Mouse (Mus musculus) MEL (cell line): ENCODE results near the gene Trim46. TPM values are rescaled to one million over a fixed set of nuclear protein-coding genes. Genes with fewer than 3 reads are reported as not detected.

Source experiments
- DNase-seq: peaks from one replicate; pipeline ENCODE4 v3.0.0; 2011; ENCODE audit warnings: low read depth, low spot score
- H3K27ac ChIP-seq: 2 replicates; pipeline ENCODE4 v1.5.1; 2012; ENCODE audit warnings: low read depth, mild to moderate bottlenecking, control low read depth, low read length, moderate library complexity; ENCODE audit not compliant: control insufficient read depth
- H3K27me3 ChIP-seq, 2 experiments: fragments of 150-350 bp in 1 of 2; sonication (generic) in 1 of 2; 2 replicates each; pipeline ENCODE4 v1.6.1; 2012; ENCODE audit warnings: low read length in 2 of 2, mild to moderate bottlenecking in 2 of 2, improper control_type of control experiment in 1 of 2, moderate library complexity in 1 of 2; ENCODE audit not compliant: insufficient read depth in 2 of 2, control insufficient read depth in 1 of 2
- H3K36me3 ChIP-seq, 2 experiments: 2 replicates each; pipeline ENCODE4 v1.6.1; 2012 to 2014; ENCODE audit warnings: low read length in 2 of 2, improper control_type of control experiment in 1 of 2, inconsistent platforms in 1 of 2, mild to moderate bottlenecking in 1 of 2; ENCODE audit not compliant: insufficient read depth in 2 of 2, control insufficient read depth in 1 of 2
- H3K4me1 ChIP-seq, 2 experiments: fragments of 150-350 bp in 1 of 2; sonication (generic) in 1 of 2; 2 replicates each; pipeline ENCODE4 v1.6.1; 2012; ENCODE audit warnings: low read length in 2 of 2, improper control_type of control experiment in 1 of 2, mild to moderate bottlenecking in 1 of 2; ENCODE audit not compliant: insufficient read depth in 2 of 2, control insufficient read depth in 1 of 2
- H3K4me3 ChIP-seq, 2 experiments: fragments of 150-350 bp in 1 of 2; sonication (generic) in 1 of 2; 2 replicates each; pipeline ENCODE4 v1.5.1; 2012; ENCODE audit warnings: low read depth in 2 of 2, low read length in 2 of 2, mild to moderate bottlenecking in 2 of 2, moderate library complexity in 2 of 2, control low read depth in 1 of 2, improper control_type of control experiment in 1 of 2; ENCODE audit not compliant: control insufficient read depth in 1 of 2, insufficient read depth in 1 of 2
- H3K79me2 ChIP-seq: 2 replicates; pipeline ENCODE4 v1.6.1; 2012; ENCODE audit warnings: mild to moderate bottlenecking, low read length, moderate library complexity; ENCODE audit not compliant: control insufficient read depth, poor library complexity, insufficient read depth
- H3K9ac ChIP-seq: 2 replicates; pipeline ENCODE4 v1.6.1; 2012; ENCODE audit warnings: low read depth, mild to moderate bottlenecking, control low read depth, low read length, moderate library complexity; ENCODE audit not compliant: control insufficient read depth, poor library complexity, severe bottlenecking
- H3K9me3 ChIP-seq: fragments of 150-350 bp; sonication (generic); replicated peaks from 2 replicates; pipeline ENCODE4 v1.6.1; 2012; ENCODE audit warnings: mild to moderate bottlenecking, low read length, improper control_type of control experiment, moderate library complexity; ENCODE audit not compliant: insufficient read depth
- BHLHE40 ChIP-seq: IDR thresholded peaks from 2 replicates; pipeline ENCODE4 v1.6.1; 2012; ENCODE audit warnings: low read depth, mild to moderate bottlenecking, inconsistent platforms, low read length, improper control_type of control experiment, borderline replicate concordance
- CHD1 ChIP-seq: IDR thresholded peaks from 2 replicates; pipeline ENCODE4 v1.6.1; 2012; ENCODE audit warnings: low read depth, mild to moderate bottlenecking, inconsistent platforms, low read length, improper control_type of control experiment
- CHD2 ChIP-seq: IDR thresholded peaks from 2 replicates; pipeline ENCODE4 v1.6.1; 2011; ENCODE audit warnings: low read length, improper control_type of control experiment
- CTCF ChIP-seq, 3 experiments: IDR thresholded peaks in 2 of 3; conservative IDR thresholded peaks in 1 of 3; 2 replicates each; pipeline ENCODE4 v1.5.1; 2011 to 2012; ENCODE audit warnings: low read length in 3 of 3, low read depth in 2 of 3, mild to moderate bottlenecking in 2 of 3, improper control_type of control experiment in 1 of 3, inconsistent platforms in 1 of 3, mixed read lengths in 1 of 3, moderate library complexity in 1 of 3; ENCODE audit not compliant: control insufficient read depth in 1 of 3, insufficient read depth in 1 of 3, poor library complexity in 1 of 3, severe bottlenecking in 1 of 3
- E2F4 ChIP-seq: IDR thresholded peaks from 2 replicates; pipeline ENCODE4 v1.6.1; 2011; ENCODE audit warnings: low read depth, low read length, improper control_type of control experiment, borderline replicate concordance
- ELF1 ChIP-seq: IDR thresholded peaks from 2 replicates; pipeline ENCODE4 v1.6.1; 2014; ENCODE audit warnings: low read depth, mild to moderate bottlenecking, inconsistent platforms, low read length, improper control_type of control experiment, moderate library complexity
- ETS1 ChIP-seq: IDR thresholded peaks from 2 replicates; pipeline ENCODE4 v1.6.1; 2012; ENCODE audit warnings: low read depth, mild to moderate bottlenecking, inconsistent platforms, low read length, improper control_type of control experiment, moderate library complexity
- GATA1 ChIP-seq: IDR thresholded peaks from 2 replicates; pipeline ENCODE4 v1.6.1; 2011; ENCODE audit warnings: low read depth, low read length, improper control_type of control experiment
- HCFC1 ChIP-seq: IDR thresholded peaks from 2 replicates; pipeline ENCODE4 v1.6.1; 2012; ENCODE audit warnings: low read depth, mild to moderate bottlenecking, inconsistent platforms, low read length, improper control_type of control experiment, moderate library complexity
- MAX ChIP-seq: IDR thresholded peaks from 2 replicates; pipeline ENCODE4 v1.6.1; 2011; ENCODE audit warnings: low read length, improper control_type of control experiment
- MEF2A ChIP-seq: IDR thresholded peaks from 2 replicates; pipeline ENCODE4 v1.6.1; 2014; ENCODE audit warnings: low read depth, mild to moderate bottlenecking, inconsistent platforms, low read length, improper control_type of control experiment; ENCODE audit not compliant: poor library complexity, insufficient replicate concordance, severe bottlenecking; ENCODE audit errors: extremely low read depth
- MXI1 ChIP-seq: IDR thresholded peaks from 2 replicates; pipeline ENCODE4 v1.6.1; 2011; ENCODE audit warnings: mild to moderate bottlenecking, low read depth, low read length, improper control_type of control experiment
- MYB ChIP-seq: IDR thresholded peaks from 2 replicates; pipeline ENCODE4 v1.6.1; 2011; ENCODE audit warnings: mild to moderate bottlenecking, low read depth, low read length, improper control_type of control experiment
- MYC ChIP-seq: IDR thresholded peaks from 2 replicates; pipeline ENCODE4 v1.6.1; 2011; ENCODE audit warnings: low read depth, mild to moderate bottlenecking, low read length, improper control_type of control experiment, moderate library complexity
- NRF1 ChIP-seq: IDR thresholded peaks from 2 replicates; pipeline ENCODE4 v1.6.1; 2014; ENCODE audit warnings: low read depth, mild to moderate bottlenecking, inconsistent platforms, low read length, improper control_type of control experiment, moderate library complexity; ENCODE audit not compliant: poor library complexity, insufficient read depth, severe bottlenecking
- POLR2A ChIP-seq, 2 experiments: IDR thresholded peaks; 2 replicates each; pipeline ENCODE4 v1.6.1; 2011 to 2012; ENCODE audit warnings: low read length in 2 of 2, mild to moderate bottlenecking in 2 of 2, control low read depth in 1 of 2, improper control_type of control experiment in 1 of 2, low read depth in 1 of 2, moderate library complexity in 1 of 2; ENCODE audit not compliant: control insufficient read depth in 1 of 2, insufficient read depth in 1 of 2, poor library complexity in 1 of 2
- POLR2AphosphoS2 ChIP-seq: IDR thresholded peaks from 2 replicates; pipeline ENCODE4 v1.6.1; 2011; ENCODE audit warnings: low read length, improper control_type of control experiment
- POLR2AphosphoS5 ChIP-seq: IDR thresholded peaks from 2 replicates; pipeline ENCODE4 v1.6.1; 2012; ENCODE audit warnings: low read depth, borderline replicate concordance, mild to moderate bottlenecking, inconsistent platforms, low read length, moderate library complexity, mixed read lengths
- RAD21 ChIP-seq: IDR thresholded peaks from 2 replicates; pipeline ENCODE4 v1.6.1; 2011; ENCODE audit warnings: mild to moderate bottlenecking, low read depth, low read length, improper control_type of control experiment
- RCOR1 ChIP-seq: IDR thresholded peaks from 2 replicates; pipeline ENCODE4 v1.6.1; 2012; ENCODE audit warnings: low read depth, mild to moderate bottlenecking, inconsistent platforms, low read length, improper control_type of control experiment
- SIN3A ChIP-seq: IDR thresholded peaks from 2 replicates; pipeline ENCODE4 v1.6.1; 2012; ENCODE audit warnings: low read length, improper control_type of control experiment, inconsistent platforms
- SMC3 ChIP-seq: IDR thresholded peaks from 2 replicates; pipeline ENCODE4 v1.6.1; 2011; ENCODE audit warnings: low read depth, low read length, improper control_type of control experiment
- TBP ChIP-seq: IDR thresholded peaks from 2 replicates; pipeline ENCODE4 v1.8.0; 2011; ENCODE audit warnings: low read depth, low read length, improper control_type of control experiment
- TCF12 ChIP-seq: IDR thresholded peaks from 2 replicates; pipeline ENCODE4 v1.6.1; 2014; ENCODE audit warnings: low read depth, mild to moderate bottlenecking, inconsistent platforms, low read length, improper control_type of control experiment, moderate library complexity
- UBTF ChIP-seq: IDR thresholded peaks from 2 replicates; pipeline ENCODE4 v1.6.1; 2012; ENCODE audit warnings: low read depth, mild to moderate bottlenecking, inconsistent platforms, low read length, improper control_type of control experiment, moderate library complexity, borderline replicate concordance; ENCODE audit not compliant: insufficient read depth
- USF2 ChIP-seq, 2 experiments: IDR thresholded peaks; 2 replicates each; pipeline ENCODE4 v1.6.1; 2011 to 2012; ENCODE audit warnings: improper control_type of control experiment in 2 of 2, low read length in 2 of 2, borderline replicate concordance in 1 of 2, inconsistent platforms in 1 of 2, low read depth in 1 of 2, mild to moderate bottlenecking in 1 of 2; ENCODE audit not compliant: insufficient read depth in 1 of 2
- ZC3H11A ChIP-seq: IDR thresholded peaks from 2 replicates; pipeline ENCODE4 v1.6.1; 2012; ENCODE audit warnings: low read depth, mild to moderate bottlenecking, inconsistent platforms, low read length, improper control_type of control experiment
- ZKSCAN1 ChIP-seq: IDR thresholded peaks from 2 replicates; pipeline ENCODE4 v1.6.1; 2012; ENCODE audit warnings: low read depth, mild to moderate bottlenecking, inconsistent platforms, low read length, improper control_type of control experiment, moderate library complexity
- ZMIZ1 ChIP-seq: IDR thresholded peaks from 2 replicates; pipeline ENCODE4 v1.6.1; 2012; ENCODE audit warnings: low read depth, mild to moderate bottlenecking, inconsistent platforms, low read length, improper control_type of control experiment, moderate library complexity
- ZNF384 ChIP-seq: IDR thresholded peaks from 2 replicates; pipeline ENCODE4 v1.6.1; 2012; ENCODE audit warnings: low read depth, mild to moderate bottlenecking, inconsistent platforms, low read length, improper control_type of control experiment
- polyA plus RNA-seq, 2 experiments: library from polyadenylated mRNA; stranded (reverse) in 1 of 2; unstranded in 1 of 2; fragments of >175 nt in 1 of 2; fragments of >200 nt in 1 of 2; gene quantifications; 2 replicates each; pipeline versions ENCODE4 v1.2.1 to v1.2.4; 2012; ENCODE audit warnings: low replicate concordance in 2 of 2, low read depth in 1 of 2; ENCODE audit not compliant: insufficient read length in 2 of 2, insufficient read depth in 1 of 2, missing spikeins in 1 of 2
- total RNA-seq: library from RNA; depleted of rRNA; stranded (reverse); fragments of 300-350 nt; gene quantifications from 2 replicates; pipeline ENCODE4 v1.2.3, GENCODE M21; 2012

Trim46 gene
- total and polyA plus RNA-seq, 3 experiments = 3.3 to 7.7 TPM; not detected in 1

GRCm38 (mm10) chr3:89195979-89196877 is 49.9 kb downstream of the Trim46 start (continued):
- peak; percentile 16; the same call in 1 of the 2 replicates for TF ChIP-seq TCF12
- no peak for TF ChIP-seq ZKSCAN1
- no peak; the same call in 1 of the 2 replicates for TF ChIP-seq HCFC1
- TF ChIP-seq POLR2AphosphoS5 = no peak
- TF ChIP-seq ETS1 = 0 out of 2 replicates have a peak, but pooled peaks have one; percentile 41
- no peak for TF ChIP-seq E2F4
- peak; percentile 4; the same call in 1 of the 2 replicates for TF ChIP-seq GATA1
- TF ChIP-seq BHLHE40 = no peak
- peak; percentile 51; the same call in 1 of the 2 replicates for TF ChIP-seq SIN3A
- TF ChIP-seq TBP = peak; percentile 83
- peak; percentile 80 to 98 for TF ChIP-seq POLR2A (IDR thresholded peaks at IDR 0.05; ENCODE audit: control insufficient read depth in 1 of 2, insufficient read depth in 1 of 2, low read depth in 1 of 2, low read length in 2 of 2, poor library complexity in 1 of 2)
- TF ChIP-seq MEF2A = no peak
- TF ChIP-seq NRF1 = peak; percentile 74
- peak; percentile 37 for TF ChIP-seq SMC3
- no peak for TF ChIP-seq ELF1
- no peak for TF ChIP-seq USF2 (IDR thresholded peaks at IDR 0.05; ENCODE audit: borderline replicate concordance in 1 of 2, insufficient read depth in 1 of 2, low read depth in 1 of 2, low read length in 2 of 2)
- TF ChIP-seq CHD2 = no peak

- no peak overlapping the region for H3K4me3 ChIP-seq
- H3K79me2 ChIP-seq = no peaks in the 10 kb centered on the region; the same call in 1 of the 2 replicates
- peaks cover 0 to 32% of the 10 kb centered on the region in 2 experiments; a peak in 2 of 4 replicates for H3K36me3 ChIP-seq
- no peaks in the 10 kb centered on the region for H3K27me3 ChIP-seq
- no peaks in the 10 kb centered on the region for H3K9me3 ChIP-seq
- DNase-seq = peak; percentile 81
- H3K9ac ChIP-seq = no peak overlapping the region
- H3K27ac ChIP-seq = no peak overlapping the region
- peaks cover 26 to 36% of the 10 kb centered on the region in 2 experiments for H3K4me1 ChIP-seq
- TF ChIP-seq ELF1 = no peak
- TF ChIP-seq TBP = no peak
- no peak for TF ChIP-seq POLR2AphosphoS2
- TF ChIP-seq CTCF (IDR thresholded peaks at IDR 0.05 in 2 of 3, conservative IDR thresholded peaks at IDR 0.05 in 1 of 3; ENCODE audit: control insufficient read depth in 1 of 3, insufficient read depth in 1 of 3, low read depth in 2 of 3, low read length in 3 of 3, poor library complexity in 1 of 3, severe bottlenecking in 1 of 3) = peak; percentile 50 to 87 (median 68)
- 0 out of 2 replicates have a peak, but pooled peaks have one; percentile 27 for TF ChIP-seq ETS1
- no peak for TF ChIP-seq GATA1
- peak; percentile 90 for TF ChIP-seq MXI1
- TF ChIP-seq POLR2A (IDR thresholded peaks at IDR 0.05; ENCODE audit: control insufficient read depth in 1 of 2, insufficient read depth in 1 of 2, low read depth in 1 of 2, low read length in 2 of 2, poor library complexity in 1 of 2) = no peak
- TF ChIP-seq ZKSCAN1 = no peak
- TF ChIP-seq SMC3 = peak; percentile 93
- TF ChIP-seq SIN3A = peak; percentile 87
- peak; percentile 75 for TF ChIP-seq ZC3H11A
- TF ChIP-seq CHD1 = no peak
- TF ChIP-seq MAX = peak; percentile 76
- peak; percentile 84 for TF ChIP-seq RAD21
- TF ChIP-seq MYB = no peak
- TF ChIP-seq CHD2 = no peak
- no peak for TF ChIP-seq ZMIZ1
- TF ChIP-seq ZNF384 = peak; percentile 39; the same call in 1 of the 2 replicates
- peak; percentile 74 for TF ChIP-seq MYC
- no peak for TF ChIP-seq UBTF
- no peak for TF ChIP-seq E2F4
- no peak for TF ChIP-seq HCFC1
- no peak for TF ChIP-seq RCOR1
Observed at GRCm38 (mm10) chr3:89193853-89194252, 52.3 kb downstream of the Trim46 start.
